Mouse (Mus musculus) lung, adult 2 months (tissue): ENCODE measurements around the gene Rras. TPM values are rescaled to one million over a fixed set of nuclear protein-coding genes. Genes with fewer than 3 reads are reported as not detected.

ENCODE experiments used
- DNase-seq: peaks from one replicate; pipeline ENCODE4 v3.0.0; 2022
- H3K4me1 ChIP-seq: fragments of 200-500 bp; 2 replicates; pipeline ENCODE4 v1.6.1; 2011; ENCODE audit warnings: low read length; ENCODE audit not compliant: control insufficient read depth, insufficient read depth
- H3K4me3 ChIP-seq: fragments of 200-500 bp; replicated peaks from 2 replicates; pipeline ENCODE3; 2011; ENCODE audit warnings: low read depth, mild to moderate bottlenecking, control low read depth, low read length; ENCODE audit errors: extremely low read depth
- CTCF ChIP-seq: fragments of 200-500 bp; IDR thresholded peaks from 2 replicates; pipeline ENCODE4 v1.5.1; 2011; ENCODE audit warnings: mild to moderate bottlenecking, low read length, control low read depth; ENCODE audit not compliant: insufficient read depth
- POLR2A ChIP-seq: fragments of 200-500 bp; IDR thresholded peaks from 2 replicates; pipeline ENCODE4 v1.6.1; 2011; ENCODE audit warnings: low read depth, mild to moderate bottlenecking, control low read depth, low read length, borderline replicate concordance; ENCODE audit errors: extremely low read depth
- whole genome bisulfite sequencing: fragments of 180-500 bp; shearing (Covaris S2); methylation state at CpG from one replicate; pipeline ENCODE4 v1.1.7; 2018; 5-methylcytosine and 5-hydroxymethylcytosine counted together
- polyA plus RNA-seq: library from polyadenylated mRNA; depleted of rRNA; stranded (reverse); fragments of >200 nt; gene quantifications from 2 replicates; pipeline ENCODE4 v1.2.3, GENCODE M21; 2012

Rras gene
- polyA plus RNA-seq, 1 experiment: 237 TPM

DNA sequence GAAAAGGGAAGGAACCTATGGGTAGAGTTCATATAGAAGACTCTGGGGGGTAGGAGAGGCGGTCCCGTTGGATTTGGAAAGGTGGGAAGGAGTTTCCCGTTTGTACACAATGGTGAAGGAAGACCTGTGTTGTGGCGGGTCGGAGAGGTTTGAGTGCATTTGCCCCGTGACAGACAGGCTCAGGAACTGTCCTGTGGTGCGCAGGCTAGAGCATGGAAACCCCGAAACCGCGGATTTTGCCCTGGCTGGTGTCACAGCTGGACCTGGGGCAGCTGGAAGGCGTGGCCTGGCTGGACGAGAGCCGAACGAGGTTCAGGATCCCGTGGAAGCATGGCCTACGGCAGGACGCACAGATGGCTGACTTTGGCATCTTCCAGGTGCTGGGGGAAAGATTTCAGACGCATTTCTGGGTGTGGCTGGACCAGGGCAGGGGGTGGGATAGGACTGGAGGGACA, 19.2 kb upstream of the Rras start, which contains the start of gene Bcl2l12:
TSS of gene Bcl2l12 (minus strand) at position 212 of the 455 bp plus-strand sequence.
- Histone ChIP-seq H3K4me3 (peak within 1 kb of the TSS; percentile 94), H3K4me1 (peaks cover 10% of the 10 kb centered on the region; the same call in 1 of the 2 replicates)
- under 1% methylated on average over 18 of the region's 18 CpGs for WGBS
- DNase-seq: peak; percentile 59
- TF ChIP-seq CTCF: no peak
- no peak for TF ChIP-seq POLR2A

DNA sequence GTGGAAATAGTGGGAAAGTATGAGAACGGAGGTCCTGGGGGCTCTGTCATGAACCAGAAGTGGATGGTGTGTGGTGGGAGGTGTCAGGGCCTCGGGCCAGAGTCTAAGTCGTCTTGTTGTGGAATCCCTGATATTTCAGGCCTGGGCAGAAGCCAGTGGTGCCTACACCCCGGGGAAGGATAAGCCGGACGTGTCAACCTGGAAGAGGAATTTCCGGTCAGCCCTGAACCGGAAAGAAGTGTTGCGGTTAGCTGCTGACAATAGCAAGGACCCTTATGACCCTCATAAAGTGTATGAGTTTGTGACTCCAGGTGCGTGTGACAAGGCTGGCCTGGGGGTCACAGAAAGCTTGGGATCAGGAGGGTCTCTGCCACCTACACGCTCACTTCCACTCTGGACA, 18.0 kb upstream of the Rras start:
- Histone ChIP-seq H3K4me1 (peaks cover 10% of the 10 kb centered on the region; the same call in 1 of the 2 replicates), H3K4me3 (no peak overlapping the region)
- DNase-seq: no peak
- WGBS: 27% methylated on average over 11 of the region's 11 CpGs
- TF ChIP-seq CTCF (no peak), POLR2A (no peak)

DNA sequence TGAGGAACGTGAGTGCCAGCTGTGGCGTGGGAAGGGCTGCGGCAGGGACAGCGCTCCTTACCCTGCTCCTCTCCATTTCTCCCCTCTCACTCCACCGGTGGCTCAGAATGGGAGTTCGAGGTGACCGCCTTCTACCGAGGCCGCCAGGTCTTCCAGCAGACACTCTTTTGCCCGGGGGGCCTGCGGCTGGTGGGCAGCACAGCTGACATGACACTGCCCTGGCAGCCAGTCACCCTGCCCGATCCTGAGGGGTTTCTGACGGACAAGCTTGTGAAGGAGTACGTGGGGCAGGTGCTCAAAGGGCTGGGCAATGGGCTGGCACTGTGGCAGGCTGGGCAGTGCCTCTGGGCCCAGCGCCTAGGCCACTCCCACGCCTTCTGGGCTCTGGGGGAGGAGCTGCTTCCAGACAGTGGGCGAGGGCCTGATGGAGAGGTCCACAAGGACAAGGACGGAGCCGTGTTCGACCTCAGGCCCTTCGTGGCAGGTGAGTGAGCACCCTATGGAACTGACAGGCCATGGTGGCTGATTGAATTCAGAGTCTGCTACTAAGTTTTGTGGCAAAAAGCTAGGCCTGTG, 17.1 kb upstream of the Rras start:
- TF ChIP-seq POLR2A (no peak), CTCF (no peak)
- H3K4me1 ChIP-seq: peaks cover 10% of the 10 kb centered on the region; the same call in 1 of the 2 replicates
- 73% methylated on average over 21 of the region's 21 CpGs for WGBS
- no peak overlapping the region for H3K4me3 ChIP-seq
- no peak for DNase-seq

- Histone ChIP-seq H3K4me1 (peaks cover 8% of the 10 kb centered on the region; the same call in 1 of the 2 replicates), H3K4me3 (no peak overlapping the region)
- DNase-seq: no peak
- TF ChIP-seq POLR2A (no peak), CTCF (no peak)
- WGBS: 72% methylated on average over 7 of the region's 7 CpGs
These were observed 15.3 kb upstream of the Rras start for GRCm38 (mm10) chr7:45002440-45002839.

GRCm38 (mm10) chr7:45004546-45004945, 13.2 kb upstream of the Rras start:
- WGBS: 42% methylated on average over 3 of the region's 3 CpGs
- TF ChIP-seq CTCF (no peak), POLR2A (no peak)
- no peak for DNase-seq

GRCm38 (mm10) chr7:45005321-45005992, 12.3 kb upstream of the Rras start:
- Histone ChIP-seq H3K4me1 (no peaks in the 10 kb centered on the region), H3K4me3 (no peak overlapping the region)
- no peak for TF ChIP-seq CTCF
- no peak for TF ChIP-seq POLR2A
- 76% methylated on average over 6 of the region's 6 CpGs for WGBS
- DNase-seq: no peak

More at GRCm38 (mm10) chr7:45004546-45004945, 13.2 kb upstream of the Rras start:
- no peak overlapping the region for H3K4me3 ChIP-seq
- peaks cover 4% of the 10 kb centered on the region; the same call in 1 of the 2 replicates for H3K4me1 ChIP-seq

DNA sequence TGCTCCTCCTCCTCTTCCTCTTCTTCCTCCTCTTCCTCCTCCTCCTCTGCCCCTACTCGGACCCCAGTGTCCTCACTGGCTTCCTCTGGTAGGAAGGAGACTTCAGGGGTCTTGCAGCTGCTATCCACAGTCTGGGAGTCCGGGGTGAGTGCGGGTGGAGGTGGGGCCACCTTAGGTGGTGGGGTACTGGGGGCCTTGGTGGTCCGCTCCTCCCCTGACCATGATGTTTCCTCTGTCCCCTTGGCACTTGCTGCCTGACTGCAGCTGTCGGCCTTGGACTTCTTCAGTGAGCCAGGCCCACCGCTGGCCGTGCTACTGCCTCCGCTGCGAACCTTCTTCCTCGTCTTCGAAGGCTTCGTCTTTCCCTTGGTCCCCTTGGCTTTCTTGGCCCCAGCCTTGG, 11.3 kb upstream of the Rras start:
- no peaks in the 10 kb centered on the region for H3K4me1 ChIP-seq
- TF ChIP-seq CTCF (no peak), POLR2A (no peak)
- WGBS: 92% methylated on average over 12 of the region's 12 CpGs

DNA sequence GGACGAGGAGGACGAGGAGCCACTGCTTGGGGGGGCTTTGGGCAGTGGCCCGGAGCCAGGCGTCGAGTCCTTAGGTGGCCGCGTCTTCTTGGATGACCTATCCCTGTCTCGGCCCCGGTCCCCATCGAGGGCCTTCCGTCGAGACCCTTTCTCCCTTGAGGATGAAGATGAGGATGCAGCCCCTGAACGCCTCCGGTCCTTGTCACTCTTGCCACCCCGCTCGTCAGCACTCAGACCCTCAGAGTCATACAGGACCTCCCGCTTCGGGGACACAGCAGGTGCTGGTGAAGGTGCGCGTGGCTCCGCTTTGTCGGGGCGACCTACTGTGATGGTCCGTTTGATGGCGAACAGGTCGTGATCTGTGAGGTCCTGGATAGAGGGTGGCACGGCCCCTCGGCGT, 10.6 kb upstream of the Rras start:
- Histone ChIP-seq H3K4me3 (no peak overlapping the region), H3K4me1 (no peaks in the 10 kb centered on the region)
- TF ChIP-seq CTCF (no peak), POLR2A (no peak)
- 95% methylated on average over 29 of the region's 29 CpGs for WGBS
- DNase-seq: no peak

More for the DNA sequence above, 11.3 kb upstream of the Rras start:
- H3K4me3 ChIP-seq: no peak overlapping the region
- no peak for DNase-seq

DNA sequence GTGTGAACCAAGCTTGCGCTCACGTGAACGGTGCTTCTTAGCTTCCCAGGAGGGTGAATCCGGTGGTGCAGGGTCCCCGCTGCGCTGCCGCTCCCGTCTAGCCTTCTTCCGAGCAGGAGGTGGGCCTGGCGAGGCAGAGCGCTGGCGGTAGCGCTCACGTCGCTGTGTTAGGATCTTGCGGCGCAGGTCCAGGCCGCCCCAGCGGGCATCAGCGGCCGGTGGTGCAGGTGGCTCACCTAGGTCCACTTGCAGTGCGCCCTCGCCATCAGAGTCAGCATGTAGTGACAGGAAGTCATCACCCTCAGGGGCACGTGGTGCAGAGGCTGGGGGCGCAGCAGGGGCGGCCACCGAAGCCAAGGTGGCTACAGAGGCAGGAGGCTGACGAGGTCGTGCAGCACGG, 9.9 kb upstream of the Rras start:
- no peaks in the 10 kb centered on the region for H3K4me1 ChIP-seq
- H3K4me3 ChIP-seq: no peak overlapping the region
- TF ChIP-seq POLR2A: no peak
- no peak for TF ChIP-seq CTCF
- DNase-seq: no peak
- WGBS: 94% methylated on average over 30 of the region's 30 CpGs

GRCm38 (mm10) chr7:45008411-45008810, 9.3 kb upstream of the Rras start:
- no peak for DNase-seq
- TF ChIP-seq POLR2A (no peak), CTCF (no peak)
- Histone ChIP-seq H3K4me3 (no peak overlapping the region), H3K4me1 (no peaks in the 10 kb centered on the region)
- WGBS: 95% methylated on average over 19 of the region's 19 CpGs

- H3K4me1 ChIP-seq: no peaks in the 10 kb centered on the region; the same call in 1 of the 2 replicates
- WGBS: 95% methylated on average over 6 of the region's 6 CpGs
- H3K4me3 ChIP-seq: no peak overlapping the region
- TF ChIP-seq POLR2A (no peak), CTCF (no peak)
- no peak for DNase-seq
These were observed 5.8 kb upstream of the Rras start for GRCm38 (mm10) chr7:45012011-45012410.
